ENCODE assay signal across 13 mouse cellular contexts in the genomic region with DNA sequence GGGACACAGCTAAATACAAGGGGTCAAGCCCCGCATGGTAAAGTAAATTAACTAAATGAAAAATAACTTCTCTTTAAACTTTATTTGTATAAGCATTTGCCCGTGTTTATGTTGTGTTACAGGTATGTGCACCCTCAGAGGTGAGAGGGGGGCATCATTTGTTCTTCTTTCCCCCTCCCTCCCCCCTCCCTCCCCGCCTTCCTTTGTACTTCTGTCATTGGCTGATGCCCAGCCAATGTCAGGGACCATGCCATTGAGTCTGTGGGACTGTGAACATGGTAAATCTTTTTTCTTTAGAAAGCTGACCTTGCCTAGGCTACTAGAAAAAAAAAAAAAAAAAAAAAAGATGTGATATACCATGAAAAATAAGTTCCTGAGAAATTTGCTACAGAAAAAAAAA.
DNase-seq lines count a peak whose midpoint lies in the region; ATAC-seq lines count a peak whose summit lies in the region.
"Had no signal": no experiment of that assay in that cellular context is flagged by ENCODE, and none has a peak within 500 bp of the region (broad histone marks: within the 10 kb centered on the region; RNA-seq: fewer than 3 reads in every experiment).

No protein-coding gene starts in this region.

- peak; percentile 27 to 35 for DNase-seq in cerebellum, postnatal 14 days
- DNase-seq in cerebellum, adult 9-11 months = no peak
- no peak for DNase-seq in hindbrain, embryonic 11.5 days (ENCODE audit: low spot score)
- no peak for DNase-seq in midbrain, embryonic 14.5 days
- no peak for DNase-seq in natural killer cell, adult 2 months (ENCODE audit: low spot score in 2 of 2)
- DNase-seq: thymus, adult 2 months had no signal

- H3K9me3 ChIP-seq in hindbrain, embryonic 13.5 days = no peaks in the 10 kb centered on the region
- H3K9me3 ChIP-seq in hindbrain, embryonic 11.5 days (ENCODE audit: control insufficient read depth, low read length) = no peaks in the 10 kb centered on the region
- H3K9me3 ChIP-seq in midbrain, embryonic 14.5 days (ENCODE audit: control insufficient read depth, low read length) = no peaks in the 10 kb centered on the region
- no peaks in the 10 kb centered on the region for H3K9me3 ChIP-seq in midbrain, embryonic 16.5 days (replicated peaks; ENCODE audit: control insufficient read depth, low read length, poor library complexity, severe bottlenecking)
- H3K9me3 ChIP-seq in limb, embryonic 15.5 days = no peaks in the 10 kb centered on the region
- H3K9me3 ChIP-seq: intestine, embryonic 15.5 days had no signal

- peaks cover 19% of the 10 kb centered on the region for H3K4me1 ChIP-seq in hindbrain, embryonic 13.5 days (replicated peaks)
- H3K4me1 ChIP-seq in hindbrain, embryonic 11.5 days (replicated peaks; ENCODE audit: control insufficient read depth, insufficient read depth, low read length) = no peaks in the 10 kb centered on the region
- 0 out of 2 replicates have a peak, but pooled peaks cover 4% of the 10 kb centered on the region for H3K4me1 ChIP-seq in midbrain, embryonic 14.5 days (ENCODE audit: control insufficient read depth, insufficient read depth, low read length)
- H3K4me1 ChIP-seq in midbrain, embryonic 16.5 days (ENCODE audit: control insufficient read depth, insufficient read depth, low read length) = peaks cover 4% of the 10 kb centered on the region; the same call in 1 of the 2 replicates
- H3K4me1 ChIP-seq in limb, embryonic 15.5 days = peaks cover 25% of the 10 kb centered on the region

- no peaks in the 10 kb centered on the region for H3K27me3 ChIP-seq in hindbrain, embryonic 13.5 days
- no peaks in the 10 kb centered on the region for H3K27me3 ChIP-seq in hindbrain, embryonic 11.5 days (ENCODE audit: control insufficient read depth, insufficient read depth, low read length)
- H3K27me3 ChIP-seq in midbrain, embryonic 14.5 days (ENCODE audit: control insufficient read depth, insufficient read depth, low read length) = no peaks in the 10 kb centered on the region
- H3K27me3 ChIP-seq in midbrain, embryonic 16.5 days (ENCODE audit: control insufficient read depth, insufficient read depth, low read depth, low read length) = no peaks in the 10 kb centered on the region
- H3K27me3 ChIP-seq in limb, embryonic 15.5 days = no peaks in the 10 kb centered on the region
- H3K27me3 ChIP-seq: CH12.LX; intestine, embryonic 15.5 days had no signal

- WGBS in hindbrain, embryonic 13.5 days = 62% methylated on average over 3 of the region's 3 CpGs
- WGBS in hindbrain, embryonic 11.5 days = 86% methylated on average over 3 of the region's 3 CpGs
- 75% methylated on average over 3 of the region's 3 CpGs for WGBS in midbrain, embryonic 14.5 days
- WGBS in midbrain, embryonic 16.5 days = 82% methylated on average over 3 of the region's 3 CpGs
- WGBS in limb, embryonic 15.5 days = 58% methylated on average over 3 of the region's 3 CpGs

- no peak overlapping the region for H3K4me3 ChIP-seq in hindbrain, embryonic 13.5 days
- H3K4me3 ChIP-seq in hindbrain, embryonic 11.5 days (ENCODE audit: low read depth, low read length) = no peak overlapping the region
- no peak overlapping the region for H3K4me3 ChIP-seq in midbrain, embryonic 14.5 days (replicated peaks; ENCODE audit: low read depth, low read length)
- no peak overlapping the region for H3K4me3 ChIP-seq in midbrain, embryonic 16.5 days (ENCODE audit: low read depth, low read length)
- H3K4me3 ChIP-seq in limb, embryonic 15.5 days = no peak overlapping the region
- H3K4me3 ChIP-seq: intestine, embryonic 15.5 days had no signal

- no peak overlapping the region for H3K9ac ChIP-seq in hindbrain, embryonic 13.5 days
- H3K9ac ChIP-seq in hindbrain, embryonic 11.5 days (ENCODE audit: low read depth, low read length) = no peak overlapping the region
- H3K9ac ChIP-seq in midbrain, embryonic 14.5 days (replicated peaks; ENCODE audit: low read length) = no peak overlapping the region
- H3K9ac ChIP-seq in midbrain, embryonic 16.5 days (ENCODE audit: low read depth, low read length) = no peak overlapping the region
- H3K9ac ChIP-seq in limb, embryonic 15.5 days = no peak overlapping the region
- H3K9ac ChIP-seq: forebrain, postnatal 0 days; intestine, embryonic 15.5 days had no signal

- H3K27ac ChIP-seq in hindbrain, embryonic 13.5 days = peak overlapping the region; percentile 31; the same call in 1 of the 2 replicates
- no peak overlapping the region for H3K27ac ChIP-seq in hindbrain, embryonic 11.5 days (ENCODE audit: low read depth, low read length)
- H3K27ac ChIP-seq in midbrain, embryonic 14.5 days (replicated peaks; ENCODE audit: low read depth, low read length) = peak overlapping the region; percentile 26; the same call in 1 of the 2 replicates
- H3K27ac ChIP-seq in midbrain, embryonic 16.5 days (ENCODE audit: low read length) = no peak overlapping the region
- H3K27ac ChIP-seq in limb, embryonic 15.5 days = peak overlapping the region; percentile 79
- H3K27ac ChIP-seq: intestine, embryonic 15.5 days; left cerebral cortex, adult 2 months had no signal

- H3K4me2 ChIP-seq in hindbrain, embryonic 13.5 days = 0 out of 2 replicates have a peak overlapping the region, but pooled peaks have one; percentile 5
- no peak overlapping the region for H3K4me2 ChIP-seq in hindbrain, embryonic 11.5 days (replicated peaks; ENCODE audit: low read depth, low read length)
- H3K4me2 ChIP-seq in midbrain, embryonic 14.5 days (ENCODE audit: low read length) = no peak overlapping the region
- no peak overlapping the region for H3K4me2 ChIP-seq in midbrain, embryonic 16.5 days (ENCODE audit: low read length)
- H3K4me2 ChIP-seq in limb, embryonic 15.5 days = peak overlapping the region; percentile 41; the same call in 1 of the 2 replicates
- H3K4me2 ChIP-seq: intestine, embryonic 15.5 days had no signal

- H3K36me3 ChIP-seq in hindbrain, embryonic 13.5 days = no peaks in the 10 kb centered on the region
- H3K36me3 ChIP-seq in hindbrain, embryonic 11.5 days (ENCODE audit: control insufficient read depth, insufficient read depth, low read length) = no peaks in the 10 kb centered on the region
- no peaks in the 10 kb centered on the region for H3K36me3 ChIP-seq in midbrain, embryonic 14.5 days (ENCODE audit: control insufficient read depth, insufficient read depth, low read length)
- H3K36me3 ChIP-seq in midbrain, embryonic 16.5 days (ENCODE audit: control insufficient read depth, insufficient read depth, low read length) = no peaks in the 10 kb centered on the region
- no peaks in the 10 kb centered on the region for H3K36me3 ChIP-seq in limb, embryonic 15.5 days
- H3K36me3 ChIP-seq: intestine, embryonic 15.5 days had no signal

- no peak for ATAC-seq in hindbrain, embryonic 13.5 days (ENCODE audit: low FRiP score)
- ATAC-seq in hindbrain, embryonic 11.5 days (ENCODE audit: low FRiP score) = no peak
- no peak for ATAC-seq in midbrain, embryonic 14.5 days (ENCODE audit: low FRiP score, low TSS enrichment)
- no peak for ATAC-seq in midbrain, embryonic 16.5 days
- no peak for ATAC-seq in limb, embryonic 15.5 days (ENCODE audit: insufficient number of reproducible peaks, low FRiP score, low TSS enrichment, low read depth)
- ATAC-seq: intestine, embryonic 15.5 days had no signal

Comparison
In these comparisons a context has a peak if more than half of its experiments do, and no peak if none do; other contexts are left out.
1. DNase-seq: peak in cerebellum, postnatal 14 days (2 of 2); none in cerebellum, adult 9-11 months (single experiment), hindbrain, embryonic 11.5 days (single experiment), midbrain, embryonic 14.5 days (single experiment) and natural killer cell, adult 2 months (0 of 2).
2. H3K27ac ChIP-seq: peak in hindbrain, embryonic 13.5 days (single experiment), midbrain, embryonic 14.5 days (single experiment) and limb, embryonic 15.5 days (single experiment); none in hindbrain, embryonic 11.5 days (single experiment) and midbrain, embryonic 16.5 days (single experiment).
3. H3K4me2 ChIP-seq: peak in hindbrain, embryonic 13.5 days (single experiment) and limb, embryonic 15.5 days (single experiment); none in hindbrain, embryonic 11.5 days (single experiment), midbrain, embryonic 14.5 days (single experiment) and midbrain, embryonic 16.5 days (single experiment).